Mouse (Mus musculus) regulatory T cell (primary cell): ENCODE results near the gene Sft2d1.

Source experiments
- in situ Hi-C: fragments of 300-600 bp; cut with MboI, MseI; formaldehyde crosslinking; loops from one replicate; pipeline ENCODE4 v1.15.1; 2025; ENCODE audit warnings: high pct_unique_total_duplicates

The Sft2d1 gene

GRCm38 (mm10) chr17:8310838-8311614, at the start of gene Sft2d1:
Gene Sft2d1 (plus strand): TSS chr17:8311102.
- in situ Hi-C loops: no loop called here

- in situ Hi-C loops: loop anchor here (5.0 to 10.0 kb wide), 2 partner anchors 43 to 120 kb away; no protein-coding TSS in a partner anchor
These were observed 46.3 kb upstream of the Sft2d1 start for GRCm38 (mm10) chr17:8264638-8265037.

DNA sequence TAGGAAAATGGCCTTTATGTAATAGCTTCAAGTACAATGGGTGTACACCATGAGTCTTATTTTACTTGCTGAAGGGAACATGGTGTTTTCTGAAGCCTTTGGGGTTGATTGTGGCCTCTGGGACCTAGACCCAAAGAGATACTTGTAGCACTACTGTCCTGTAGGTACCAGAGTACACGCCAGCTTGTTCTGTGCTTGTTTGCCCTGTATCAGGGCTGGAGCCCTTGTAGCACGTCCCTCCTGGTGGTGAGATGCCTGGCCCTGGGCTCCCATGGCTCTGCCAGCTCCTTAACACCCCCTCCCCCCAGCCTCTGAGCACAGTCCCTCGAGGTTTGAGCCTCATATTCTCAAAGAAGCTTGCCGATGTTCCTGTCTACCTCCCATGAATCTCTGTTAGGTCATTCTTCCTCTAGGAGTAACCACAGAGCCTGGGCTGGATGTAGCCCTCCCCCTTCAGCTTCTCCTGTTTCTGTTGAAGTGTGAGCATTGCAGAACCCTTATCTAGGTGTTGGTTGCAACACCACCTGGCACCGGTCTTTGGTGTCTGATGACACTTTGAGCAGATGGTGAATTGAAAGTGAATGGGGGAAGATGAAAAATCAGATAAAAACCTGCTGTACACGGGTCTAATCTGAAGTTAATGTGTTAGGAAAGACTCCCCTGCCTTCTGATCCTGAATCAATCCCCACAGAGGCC, 38.7 kb upstream of the Sft2d1 start:
- in situ Hi-C loops: no loop called here

DNA sequence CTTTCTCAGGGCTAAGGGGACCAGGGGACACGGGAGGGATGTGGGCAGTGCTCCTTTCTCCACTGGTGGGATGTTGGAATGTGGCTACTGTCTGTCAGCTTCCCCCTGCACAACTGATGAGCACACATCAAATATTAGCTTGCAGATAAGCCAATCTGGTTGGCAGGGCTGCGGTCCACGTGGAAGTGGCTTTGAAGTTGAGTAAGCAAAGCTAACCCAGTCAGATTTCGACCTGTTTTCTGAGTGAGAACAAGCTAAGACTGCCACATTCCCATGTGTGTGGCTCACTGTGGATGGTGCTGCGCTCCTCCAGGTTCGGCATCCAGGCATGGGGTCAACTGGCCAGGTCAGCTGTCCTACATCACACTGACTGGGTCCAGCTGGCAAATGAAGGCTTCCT, 38.0 kb upstream of the Sft2d1 start:
- in situ Hi-C loops: no loop called here

- in situ Hi-C loops: no loop called here
These were observed 34.8 kb upstream of the Sft2d1 start for GRCm38 (mm10) chr17:8276071-8276470.

- in situ Hi-C loops: no loop called here
These were observed 34.2 kb upstream of the Sft2d1 start for GRCm38 (mm10) chr17:8276680-8277079.

DNA sequence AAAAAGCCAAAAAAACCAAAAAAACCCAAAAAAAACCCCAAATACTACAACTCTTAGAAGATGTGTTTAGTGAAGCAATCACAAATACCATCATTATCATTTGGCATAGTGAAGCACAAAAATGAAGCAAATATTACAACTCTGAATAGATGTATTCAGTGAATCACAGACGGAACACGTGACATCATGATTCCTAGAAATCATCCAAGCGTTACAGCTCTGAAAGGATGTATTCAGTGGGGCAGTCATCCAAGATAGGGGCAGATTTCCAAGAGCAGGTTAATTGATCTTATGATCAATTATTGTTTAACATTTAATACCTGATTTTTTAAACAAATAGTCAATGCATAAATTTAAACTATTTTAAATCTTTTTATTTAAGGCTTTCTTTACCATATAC, 33.6 kb upstream of the Sft2d1 start:
- in situ Hi-C loops: no loop called here

DNA sequence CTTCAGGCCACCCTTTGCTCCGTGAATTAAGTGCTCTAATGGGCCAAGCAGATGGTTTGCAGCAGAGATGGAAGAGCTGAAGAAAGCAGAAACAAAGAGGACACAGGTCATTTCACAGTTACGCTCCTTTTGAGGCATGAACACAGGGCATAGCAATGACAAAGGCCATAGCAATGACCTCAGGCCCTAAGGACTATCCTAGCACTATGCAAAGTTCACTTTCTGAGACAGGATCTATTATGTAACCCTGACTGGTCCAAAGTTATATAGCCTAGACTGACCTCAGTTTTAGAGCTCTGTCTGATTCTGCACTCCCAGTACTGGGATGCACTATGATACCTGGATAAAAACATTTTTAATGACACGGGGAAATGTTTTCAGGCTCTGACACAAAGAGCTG, 32.5 kb upstream of the Sft2d1 start:
- in situ Hi-C loops: no loop called here

- in situ Hi-C loops: no loop called here
These were observed 27.9 kb upstream of the Sft2d1 start, which contains the start of gene Mpc1 for GRCm38 (mm10) chr17:8282821-8283525. Gene Mpc1 (plus strand): TSS chr17:8282904.

- in situ Hi-C loops: no loop called here
These were observed 27.2 kb upstream of the Sft2d1 start for GRCm38 (mm10) chr17:8283526-8284253.

- in situ Hi-C loops: no loop called here
These were observed 26.6 kb upstream of the Sft2d1 start for GRCm38 (mm10) chr17:8284254-8284661.

DNA sequence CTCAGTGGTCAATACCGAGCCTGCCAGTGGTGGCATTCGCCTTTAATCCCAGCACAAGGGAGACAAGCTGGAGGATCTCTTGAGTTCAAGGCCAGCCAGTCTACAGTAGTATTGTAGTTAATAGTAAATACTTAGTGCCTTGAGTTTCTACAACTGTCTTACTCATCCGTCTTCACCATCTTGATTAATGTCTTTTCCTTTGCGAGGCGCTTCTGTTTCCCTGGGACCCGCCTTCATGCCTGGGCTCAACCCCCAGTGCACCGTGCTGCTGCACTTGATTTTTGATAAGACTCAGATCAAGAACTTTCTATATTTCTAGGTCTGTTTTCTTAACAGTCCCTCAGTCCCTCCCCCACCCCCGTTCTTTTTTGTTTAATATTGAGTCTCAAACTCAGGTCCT, 25.8 kb upstream of the Sft2d1 start:
- in situ Hi-C loops: no loop called here

- in situ Hi-C loops: no loop called here
These were observed 23.9 kb upstream of the Sft2d1 start for GRCm38 (mm10) chr17:8286987-8287386.

- in situ Hi-C loops: no loop called here
These were observed 20.8 kb upstream of the Sft2d1 start for GRCm38 (mm10) chr17:8289993-8290679.

GRCm38 (mm10) chr17:8290736-8291135, 20.2 kb upstream of the Sft2d1 start:
- in situ Hi-C loops: no loop called here

DNA sequence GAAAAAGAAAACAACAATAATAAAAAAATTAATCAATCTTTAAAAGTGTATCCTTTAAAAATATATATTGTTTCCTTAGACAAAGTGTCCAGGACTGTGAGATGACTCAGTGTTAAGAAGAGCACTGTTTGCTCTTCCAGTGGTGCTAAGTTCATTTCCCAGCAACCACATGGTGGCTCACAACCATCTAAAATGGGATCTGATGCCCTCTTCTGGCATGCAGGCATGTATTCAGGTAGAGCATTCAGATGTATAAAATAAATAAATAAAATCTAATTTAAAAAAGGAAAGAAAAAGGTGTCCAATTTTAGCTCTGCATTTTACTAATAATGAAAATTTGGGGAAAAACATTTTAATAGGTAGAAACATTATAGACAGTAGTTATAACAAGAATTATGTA, 15.1 kb upstream of the Sft2d1 start:
- in situ Hi-C loops: no loop called here

DNA sequence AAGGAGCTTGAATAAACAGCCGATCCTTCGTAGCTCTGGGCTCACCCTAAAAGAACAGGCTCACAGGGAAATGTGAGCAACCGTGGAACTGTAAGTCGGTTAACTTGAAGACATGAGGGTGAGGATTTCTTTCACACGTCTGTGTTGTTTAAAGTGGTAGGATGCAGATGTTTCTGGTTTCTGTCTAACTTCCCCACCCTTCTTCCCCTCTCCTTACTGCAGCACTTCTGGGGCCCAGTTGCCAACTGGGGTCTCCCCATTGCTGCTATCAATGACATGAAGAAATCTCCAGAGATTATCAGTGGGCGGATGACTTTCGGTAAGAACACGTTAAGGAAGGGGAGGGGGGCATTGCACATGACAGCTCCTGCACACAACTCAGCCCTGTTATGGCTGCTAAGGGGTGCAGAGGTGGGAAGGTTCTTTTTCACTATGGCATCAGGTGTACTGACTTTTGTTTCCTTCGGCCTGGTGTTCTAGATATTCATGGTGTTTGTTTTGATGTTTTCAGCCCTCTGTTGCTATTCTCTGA, 14.5 kb upstream of the Sft2d1 start:
- in situ Hi-C loops: no loop called here

DNA sequence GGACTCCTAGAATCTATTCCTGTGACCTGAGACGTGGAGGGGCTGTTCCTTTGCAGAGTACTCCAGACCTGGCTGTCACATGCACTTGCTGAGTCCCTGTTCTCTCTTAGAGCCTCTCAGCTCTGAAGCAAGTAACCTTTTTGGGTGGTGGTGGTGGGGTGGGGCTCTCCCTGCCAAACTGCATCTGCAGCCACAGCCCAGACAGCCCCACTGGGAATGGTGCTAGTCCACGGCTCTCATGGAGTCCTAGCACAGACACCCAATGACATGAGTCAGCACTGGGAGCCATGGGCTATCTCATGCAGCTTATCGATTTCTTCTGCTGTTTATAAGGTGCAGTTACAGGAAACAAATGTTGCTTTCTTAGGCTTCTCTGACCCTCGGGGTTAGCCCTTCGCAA, 13.2 kb upstream of the Sft2d1 start:
- in situ Hi-C loops: no loop called here

GRCm38 (mm10) chr17:8298281-8298680, 12.6 kb upstream of the Sft2d1 start:
- in situ Hi-C loops: no loop called here

DNA sequence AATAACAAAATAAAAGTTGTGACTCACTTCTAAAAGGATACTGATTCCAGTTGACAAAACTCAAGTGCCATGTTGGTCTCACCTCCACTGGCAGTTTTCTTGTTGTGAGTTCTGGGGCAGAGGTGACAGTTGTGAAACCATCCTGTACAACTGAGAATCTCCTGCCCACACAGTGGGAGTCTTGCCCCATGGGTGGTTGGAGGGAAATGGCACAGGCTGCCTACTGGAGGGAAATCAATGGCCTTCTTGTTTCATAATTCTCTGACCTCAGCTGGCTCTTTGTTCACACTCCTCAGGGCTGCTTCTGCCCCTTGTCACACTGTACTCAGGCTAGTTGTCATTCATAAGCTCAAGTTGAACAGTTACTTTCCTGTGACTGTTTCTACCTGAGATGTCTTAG, 11.4 kb upstream of the Sft2d1 start:
- in situ Hi-C loops: no loop called here

DNA sequence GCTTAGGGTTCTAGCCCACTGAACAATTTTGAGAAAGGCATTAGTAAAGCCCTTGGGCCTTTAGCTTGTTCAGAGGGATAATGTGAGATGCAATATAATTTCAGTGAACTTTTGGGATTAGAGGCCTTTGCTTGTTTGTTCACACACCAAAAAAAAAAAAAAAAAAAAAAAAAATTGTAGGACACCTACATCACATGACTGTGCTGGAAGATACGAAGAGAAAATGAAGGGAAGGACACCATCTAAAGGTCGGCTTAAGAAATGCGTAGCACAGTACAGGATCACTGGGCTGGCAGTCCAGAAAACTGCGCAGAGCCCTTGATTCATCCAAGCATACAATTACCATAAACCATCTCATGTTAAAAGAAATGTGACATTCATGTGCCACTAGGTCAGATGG, 9.4 kb upstream of the Sft2d1 start:
- in situ Hi-C loops: loop anchor here (5.0 kb wide), 1 partner anchor 104 kb away; no protein-coding TSS in a partner anchor
